Mouse (Mus musculus) heart, embryonic 16.5 days (tissue): ENCODE measurements around the gene Ubc. TPM values are rescaled to one million over a fixed set of nuclear protein-coding genes. Genes with fewer than 3 reads are reported as not detected.
"Not testable (repeated sequence)": the region's sequence is repeated elsewhere in the genome, so short reads cannot be mapped to it uniquely, and the experiment has no call there.

Experiments used
- ATAC-seq: fragments of 200-750 bp; cut with Nextera tagmentation; replicated peaks from 2 replicates; pipeline ENCODE4 v1.8.0; 2017; ENCODE audit warnings: moderate number of reproducible peaks; ENCODE audit not compliant: insufficient read depth, low FRiP score; ENCODE audit errors: extremely low read depth
- H3K27ac ChIP-seq: fragments of 300-500 bp; sonication (generic); 2 replicates; pipeline ENCODE4 v1.5.1; 2014; ENCODE audit warnings: mild to moderate bottlenecking, low read length, control low read depth, moderate library complexity
- H3K27me3 ChIP-seq: fragments of 300-500 bp; sonication (generic); 2 replicates; pipeline ENCODE4 v1.6.1; 2014; ENCODE audit warnings: low read length, mixed read lengths; ENCODE audit not compliant: control insufficient read depth, insufficient read depth
- H3K36me3 ChIP-seq: fragments of 300-500 bp; sonication (generic); 2 replicates; pipeline ENCODE4 v1.6.1; 2014; ENCODE audit not compliant: control insufficient read depth, insufficient read depth
- H3K4me1 ChIP-seq: fragments of 300-500 bp; sonication (generic); 2 replicates; pipeline ENCODE4 v1.6.1; 2014; ENCODE audit warnings: low read length, mixed read lengths; ENCODE audit not compliant: control insufficient read depth, insufficient read depth
- H3K4me2 ChIP-seq: fragments of 300-500 bp; sonication (generic); 2 replicates; pipeline ENCODE4 v1.6.1; 2014; ENCODE audit warnings: low read depth, mild to moderate bottlenecking, control low read depth, low read length
- H3K4me3 ChIP-seq: fragments of 300-500 bp; sonication (generic); 2 replicates; pipeline ENCODE4 v1.5.1; 2014; ENCODE audit warnings: mild to moderate bottlenecking, control low read depth, low read length
- H3K9ac ChIP-seq: fragments of 300-500 bp; sonication (generic); 2 replicates; pipeline ENCODE4 v1.6.1; 2014; ENCODE audit warnings: low read length, control low read depth
- H3K9me3 ChIP-seq: fragments of 300-500 bp; sonication (generic); replicated peaks from 2 replicates; pipeline ENCODE4 v1.6.1; 2016; ENCODE audit warnings: low read length; ENCODE audit not compliant: control insufficient read depth
- WGBS: fragments of 180-500 bp; shearing (Covaris S2); extraction: QIAGEN DNeasy Blood & Tissue Kit; methylation state at CpG from one replicate; pipeline ENCODE4 v1.1.7; 2014; 5-methylcytosine and 5-hydroxymethylcytosine counted together
- polyA plus RNA-seq: library from polyadenylated mRNA; unstranded; fragments of >200 nt; fragmentation: Nextera tagmentation; extraction: Ambion mirVana; gene quantifications from 2 replicates; pipeline ENCODE4 v1.2.1, GENCODE M21; 2015

The Ubc gene
- polyA plus RNA-seq, 1 experiment from 2014 or later, result 928 TPM

DNA sequence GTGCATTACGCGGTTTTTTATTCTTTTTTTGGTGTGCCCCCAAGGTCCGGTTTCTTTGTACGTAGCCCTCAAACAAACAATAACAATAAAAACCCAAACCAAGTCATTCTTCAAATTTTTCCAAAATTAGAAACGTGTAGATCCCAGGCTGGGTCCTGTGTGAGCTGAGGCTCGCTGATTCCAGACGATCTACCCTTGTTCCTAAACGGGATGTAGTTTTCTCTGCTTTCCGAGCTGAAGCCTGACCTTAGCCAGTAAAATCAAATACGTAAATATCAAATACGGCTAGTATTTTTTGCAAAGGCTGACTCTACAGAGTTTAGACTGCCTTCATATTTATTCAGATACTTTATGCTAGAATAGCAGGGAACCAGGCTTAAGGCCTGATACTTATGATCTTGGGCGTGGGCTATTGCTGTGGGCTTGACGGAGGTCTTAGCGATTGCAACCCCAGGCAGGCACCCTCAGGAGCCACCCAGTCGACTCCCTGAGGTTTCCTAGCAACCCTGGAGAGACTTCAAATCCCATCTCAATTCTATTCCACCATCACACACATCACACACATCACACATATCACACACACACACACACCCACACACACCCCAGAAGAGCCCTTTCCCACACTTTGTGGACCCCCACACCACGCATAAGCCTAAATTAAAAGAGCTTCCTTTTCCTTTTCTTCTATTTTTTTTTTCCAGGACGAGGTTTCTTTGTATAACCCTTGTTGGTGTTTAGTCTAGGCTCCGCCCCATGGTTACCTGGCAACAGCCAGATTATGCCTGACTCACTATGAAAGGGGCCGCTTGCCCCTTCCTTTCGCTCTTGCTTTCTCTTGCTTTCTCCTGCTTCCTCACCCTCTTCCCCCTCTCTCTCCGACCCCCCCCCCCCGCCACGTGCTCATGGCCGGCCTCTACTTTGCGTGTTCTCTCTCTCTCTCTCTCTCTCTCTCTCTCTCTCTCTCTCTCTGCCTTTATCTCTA is 3.9 kb upstream of the Ubc start:
- no peaks in the 10 kb centered on the region for H3K9me3 ChIP-seq
- peak overlapping the region; percentile 79 for H3K9ac ChIP-seq
- peaks cover 39% of the 10 kb centered on the region for H3K4me1 ChIP-seq
- ATAC-seq, result peak; percentile 23; the same call in 1 of the 2 replicates
- peak overlapping the region; percentile 96 for H3K27ac ChIP-seq
- H3K4me3 ChIP-seq, result peak overlapping the region; percentile 48
- H3K36me3 ChIP-seq, result no peaks in the 10 kb centered on the region
- peak overlapping the region; percentile 73 for H3K4me2 ChIP-seq
- WGBS, result 17% methylated on average over 21 of the region's 25 CpGs
- H3K27me3 ChIP-seq, result no peaks in the 10 kb centered on the region

DNA sequence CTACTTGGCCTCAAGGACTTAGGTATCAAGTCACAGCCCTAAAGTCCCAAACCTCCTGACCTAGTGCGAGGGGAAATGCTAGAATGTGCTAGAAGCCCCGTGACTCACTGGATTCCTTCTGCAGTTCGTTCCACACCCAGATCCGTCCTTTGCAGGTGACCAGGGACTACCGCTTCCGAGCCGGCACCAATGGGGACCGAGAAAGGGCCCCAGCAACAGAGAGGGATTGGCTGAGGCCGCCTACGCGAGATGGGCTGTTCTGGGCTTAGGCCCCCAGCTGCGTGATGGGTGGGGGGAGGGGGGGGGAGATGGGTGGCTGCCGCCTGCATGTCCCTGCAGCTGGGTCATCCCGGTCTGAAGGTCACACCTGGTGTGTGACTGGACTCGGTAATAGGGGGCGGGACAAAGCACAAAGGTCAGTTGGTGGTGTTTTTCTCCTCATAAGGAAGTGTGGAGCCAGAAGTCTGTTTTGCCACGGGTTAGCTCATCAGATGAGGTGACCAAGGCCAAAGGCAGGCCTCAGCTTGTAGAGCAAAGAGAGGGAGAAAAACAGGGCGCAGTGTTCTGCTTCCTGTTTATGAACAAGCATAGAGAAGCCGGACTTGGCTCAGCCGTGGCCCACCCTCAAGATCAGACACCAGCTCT is 3.1 kb upstream of the Ubc start:
- under 1% methylated on average over 20 of the region's 20 CpGs for WGBS
- Histone ChIP-seq H3K27me3 (no peaks in the 10 kb centered on the region), H3K36me3 (peaks cover 5% of the 10 kb centered on the region), H3K4me3 (peak overlapping the region; percentile 48), H3K4me2 (peak overlapping the region; percentile 73), H3K4me1 (peaks cover 39% of the 10 kb centered on the region), H3K9me3 (no peaks in the 10 kb centered on the region), H3K9ac (peak overlapping the region; percentile 79), H3K27ac (peak overlapping the region; percentile 96)
- ATAC-seq, result peak; percentile 90

DNA sequence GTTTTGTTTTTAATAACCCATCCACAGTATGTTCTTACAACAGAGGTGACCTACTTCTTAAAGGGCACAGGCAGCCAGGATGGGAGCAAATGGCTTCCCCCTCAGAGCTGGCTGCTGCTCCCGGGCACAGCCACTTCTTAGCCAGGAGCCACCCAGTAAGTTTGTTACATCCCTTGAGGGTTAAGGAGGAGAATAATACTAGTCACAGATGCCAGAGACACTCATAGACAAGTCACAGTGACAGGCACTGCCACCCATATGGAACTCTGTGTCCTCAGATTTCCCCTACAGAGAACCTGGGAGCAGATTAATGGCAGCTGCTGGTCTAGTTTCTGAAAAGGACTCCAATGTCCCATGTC is 2.6 kb upstream of the Ubc start:
- H3K4me3 ChIP-seq, result peak overlapping the region; percentile 48; the same call in 1 of the 2 replicates
- peak overlapping the region; percentile 96 for H3K27ac ChIP-seq
- H3K27me3 ChIP-seq, result no peaks in the 10 kb centered on the region
- WGBS, result 31% methylated on average over 1 of the region's 1 CpGs
- no peak; the same call in 1 of the 2 replicates for ATAC-seq
- H3K36me3 ChIP-seq, result peaks cover 6% of the 10 kb centered on the region
- no peaks in the 10 kb centered on the region for H3K9me3 ChIP-seq
- H3K4me1 ChIP-seq, result peaks cover 39% of the 10 kb centered on the region
- peak overlapping the region; percentile 47 for H3K4me2 ChIP-seq
- peak overlapping the region; percentile 53 for H3K9ac ChIP-seq

GRCm38 (mm10) chr5:125392176-125392575 is 2.2 kb upstream of the Ubc start:
- H3K4me3 ChIP-seq, H3K27me3 ChIP-seq, H3K9me3 ChIP-seq, H3K36me3 ChIP-seq, ATAC-seq: not testable (repeated sequence)
- Histone ChIP-seq H3K9ac (peak overlapping the region; percentile 51), H3K27ac (peak overlapping the region; percentile 96), H3K4me2 (peak overlapping the region; percentile 44), H3K4me1 (peaks cover 39% of the 10 kb centered on the region)
- WGBS, result 91% methylated on average over 4 of the region's 4 CpGs

DNA sequence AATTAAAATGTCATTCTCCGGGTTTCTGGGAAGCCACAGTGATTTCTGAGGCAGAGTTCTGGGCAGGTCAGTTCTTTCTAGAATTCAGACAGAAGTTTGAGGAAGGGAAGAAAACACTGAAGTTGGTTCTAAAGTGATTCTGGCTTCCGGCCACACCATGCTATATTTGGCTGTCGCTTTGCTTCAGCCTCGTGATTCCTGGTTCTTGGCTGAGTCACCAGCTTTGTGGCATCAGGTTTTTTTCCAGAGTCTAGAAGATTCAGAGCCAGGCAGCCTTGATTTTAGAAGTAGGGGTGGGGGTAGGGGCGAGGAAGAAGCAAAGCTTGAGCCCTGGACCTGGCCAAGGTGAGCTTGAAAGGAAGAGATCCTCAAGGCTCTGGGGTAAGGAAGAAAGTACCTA is 1.6 kb upstream of the Ubc start:
- H3K4me2 ChIP-seq, result peak overlapping the region; percentile 44
- H3K9me3 ChIP-seq, result no peaks in the 10 kb centered on the region

DNA sequence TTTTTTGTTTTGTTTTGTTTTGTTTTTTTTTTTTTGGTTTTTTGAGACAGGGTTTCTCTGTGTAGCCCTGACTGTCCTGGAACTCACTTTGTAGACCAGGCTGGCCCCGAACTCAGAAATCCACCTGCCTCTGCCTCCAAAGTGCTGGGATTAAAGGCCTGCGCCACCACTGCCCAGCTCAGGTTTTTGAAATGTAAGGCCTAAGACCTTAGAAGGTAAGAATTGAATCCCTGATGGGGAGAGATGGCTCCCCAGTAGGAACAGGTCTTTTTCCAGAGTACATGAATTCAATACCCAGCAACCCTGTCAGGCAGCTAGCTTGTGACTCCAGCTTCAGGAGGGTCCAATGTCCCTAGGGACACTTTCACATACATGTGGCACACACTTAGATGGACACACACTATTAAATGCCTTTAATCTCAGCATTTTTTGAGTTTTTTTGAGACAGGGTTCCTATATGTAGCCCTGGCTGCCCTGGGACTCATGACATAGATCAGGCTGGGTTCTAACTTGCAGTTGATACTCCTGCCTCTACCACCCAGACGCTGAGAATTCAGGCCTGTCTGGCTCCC is 990 bp upstream of the Ubc start:
- no peak for ATAC-seq
- H3K9me3 ChIP-seq, result no peaks in the 10 kb centered on the region
- peak overlapping the region; percentile 51 for H3K9ac ChIP-seq
- peaks cover 6% of the 10 kb centered on the region for H3K36me3 ChIP-seq
- H3K27ac ChIP-seq, result peak overlapping the region; percentile 96
- no peaks in the 10 kb centered on the region for H3K27me3 ChIP-seq
- H3K4me1 ChIP-seq, result peaks cover 40% of the 10 kb centered on the region
- H3K4me2 ChIP-seq, result no peak overlapping the region
- H3K4me3 ChIP-seq, result no peak overlapping the region
- 82% methylated on average over 3 of the region's 3 CpGs for WGBS

More for the DNA sequence above, 1.6 kb upstream of the Ubc start:
- peaks cover 39% of the 10 kb centered on the region for H3K4me1 ChIP-seq
- H3K27ac ChIP-seq, result peak overlapping the region; percentile 96
- WGBS, result 36% methylated on average over 5 of the region's 5 CpGs
- no peak overlapping the region for H3K4me3 ChIP-seq
- peak overlapping the region; percentile 51 for H3K9ac ChIP-seq
- no peak for ATAC-seq
- peaks cover 6% of the 10 kb centered on the region for H3K36me3 ChIP-seq
- H3K27me3 ChIP-seq, result no peaks in the 10 kb centered on the region

DNA sequence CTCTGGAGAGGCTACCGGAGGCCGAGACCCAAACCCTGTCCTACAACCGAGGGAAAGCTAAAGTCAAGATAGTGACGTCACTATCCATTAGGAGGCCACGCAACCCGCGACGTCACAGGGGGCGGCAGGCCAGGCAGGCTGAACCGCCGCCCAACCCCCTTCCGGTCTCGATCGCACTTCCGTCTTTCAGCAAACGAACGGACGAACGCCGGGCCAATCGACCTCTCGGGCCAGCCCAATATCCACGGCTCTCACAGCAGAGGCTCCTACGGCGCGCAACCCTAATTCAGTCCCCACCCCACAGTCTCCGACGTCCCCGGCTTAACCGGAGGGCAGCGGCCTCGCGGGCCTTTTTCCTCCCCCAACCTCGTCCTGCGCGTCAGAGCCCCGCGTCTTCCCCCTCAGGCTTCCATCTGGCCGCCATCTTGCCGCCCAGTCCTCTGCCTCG is 847 bp downstream of the Ubc start, which contains the start of gene Gm10382:
TSS of gene Gm10382 (plus strand) at position 192 of the 448 bp plus-strand sequence.
- ATAC-seq, result 0 out of 2 replicates have a peak, but pooled peaks have one; percentile 5
- Histone ChIP-seq H3K9me3 (no peaks in the 10 kb centered on the region), H3K4me1 (peaks cover 38% of the 10 kb centered on the region), H3K4me3 (peak within 1 kb of the TSS; percentile 99), H3K36me3 (peaks cover 23% of the 10 kb centered on the region), H3K27ac (peak within 1 kb of the TSS; percentile 96), H3K27me3 (no peaks in the 10 kb centered on the region), H3K4me2 (peak within 1 kb of the TSS; percentile 80), H3K9ac (peak within 1 kb of the TSS; percentile 100)
- WGBS, result under 1% methylated on average over 41 of the region's 41 CpGs

DNA sequence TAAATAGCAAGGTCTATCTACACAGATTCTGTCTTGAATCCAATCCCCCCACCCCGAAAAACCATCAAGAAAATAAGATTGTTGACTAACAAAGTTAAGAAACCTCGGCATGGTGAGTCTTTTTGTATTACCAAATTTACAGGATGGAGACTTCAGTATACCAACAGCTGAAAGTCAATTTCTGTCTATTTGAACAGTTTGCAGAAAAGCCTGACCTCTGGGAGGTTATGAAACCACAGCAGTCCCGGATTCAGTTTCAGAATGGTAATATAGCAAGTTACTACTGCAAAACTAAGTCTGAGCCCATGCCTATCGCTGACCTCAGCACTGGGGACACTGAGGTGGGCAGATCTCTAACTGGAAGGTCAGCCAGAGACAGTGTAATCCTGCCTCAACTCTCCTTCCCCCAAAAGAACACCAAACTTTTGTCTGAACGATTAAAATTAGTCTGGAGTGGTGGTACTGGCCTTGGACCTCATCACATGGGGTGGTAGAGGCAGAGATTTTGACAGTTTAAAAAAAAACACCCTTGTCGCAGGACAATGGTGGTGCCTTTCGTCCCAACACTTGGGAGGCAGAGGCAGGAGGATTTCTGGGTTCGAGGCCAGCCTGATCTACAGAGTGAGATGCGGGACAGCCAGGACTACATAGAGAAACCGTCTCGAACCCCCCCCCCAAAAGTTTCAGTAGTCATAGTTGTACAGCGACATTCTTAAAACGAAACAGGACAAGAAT is 1.5 kb downstream of the Ubc start:
- Histone ChIP-seq H3K27ac (peak overlapping the region; percentile 96), H3K9me3 (no peaks in the 10 kb centered on the region), H3K4me2 (peak overlapping the region; percentile 80), H3K27me3 (no peaks in the 10 kb centered on the region), H3K4me3 (peak overlapping the region; percentile 99), H3K9ac (peak overlapping the region; percentile 100), H3K4me1 (peaks cover 34% of the 10 kb centered on the region), H3K36me3 (peaks cover 26% of the 10 kb centered on the region)
- no peak for ATAC-seq
- 15% methylated on average over 13 of the region's 13 CpGs for WGBS
